Mouse (Mus musculus) gastrocnemius, postnatal 14 days (tissue): ENCODE results near the gene Trpd52l3. TPM values are rescaled to one million over a fixed set of nuclear protein-coding genes. Genes with fewer than 3 reads are reported as not detected.
A peak's percentile ranks its signal among the peaks of the same experiment; 100 is the strongest.
"Not testable (repeated sequence)": the region's sequence is repeated elsewhere in the genome, so short reads cannot be mapped to it uniquely, and the experiment has no call there.

Experiments used
- DNase-seq: peaks from one replicate; pipeline ENCODE4 v3.0.0; 2021; ENCODE audit warnings: mixed read lengths
- intact Hi-C: fragments of 180-260 bp; cut with DNase I; formaldehyde crosslinking; loops from one replicate; pipeline ENCODE4 v1.15.1; 2025; ENCODE audit warnings: low total_unique reads
- total RNA-seq, 2 experiments: library from RNA; stranded (reverse); gene quantifications; 2 replicates each; pipeline ENCODE4 v1.2.3; 2021

Gene Trpd52l3
- total RNA-seq, 2 experiments from 2014 or later = not detected

GRCm38 (mm10) chr19:30023419-30023818 is 19.8 kb downstream of the Trpd52l3 start:
- intact Hi-C loops = loop anchor here (10.0 kb wide), 1 partner anchor 79 kb away; no protein-coding TSS in a partner anchor
- DNase-seq = not testable (repeated sequence)

DNA sequence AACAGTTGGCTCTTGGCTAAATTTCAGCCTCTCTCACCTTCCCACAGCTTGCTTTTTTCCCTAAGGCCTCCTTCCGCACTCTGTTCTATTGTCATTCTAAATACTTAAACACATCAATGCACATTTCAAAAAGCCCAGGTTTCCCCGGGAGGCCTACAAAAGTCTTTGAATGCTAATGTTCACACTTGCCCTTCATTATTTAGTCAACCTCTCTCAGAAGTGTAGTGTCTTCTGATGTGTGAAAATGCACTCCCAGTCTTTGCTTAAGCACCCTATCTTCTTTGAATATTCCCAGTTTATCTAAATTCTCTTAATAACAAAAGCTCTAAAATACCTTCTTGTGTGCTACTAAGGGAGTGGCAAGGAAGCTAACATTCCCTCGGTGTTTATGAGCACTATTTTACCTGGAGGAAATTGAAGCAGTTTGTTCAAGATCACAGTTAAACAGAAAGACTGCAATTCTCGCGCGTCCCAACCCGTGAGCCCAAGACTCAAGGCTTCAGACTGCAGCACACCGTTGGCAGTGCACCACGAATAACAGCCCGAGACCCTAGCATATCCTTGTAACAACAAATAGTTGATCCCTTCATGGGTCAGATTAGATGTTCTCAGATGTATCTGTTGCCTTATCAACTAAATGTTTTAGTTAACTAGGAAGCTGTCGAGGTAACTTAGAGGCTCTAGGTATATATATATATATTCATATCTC is 25.6 kb downstream of the Trpd52l3 start:
- intact Hi-C loops = loop anchor here (10.0 kb wide), 1 partner anchor 84 kb away; no protein-coding TSS in a partner anchor
- DNase-seq = no peak

- intact Hi-C loops = loop anchor here (10.0 kb wide), 1 partner anchor 85 kb away; no protein-coding TSS in a partner anchor
- peak; percentile 97 for DNase-seq
Measured at GRCm38 (mm10) chr19:30029894-30030635, 26.5 kb downstream of the Trpd52l3 start, which contains the start of gene Uhrf2. Uhrf2 (plus strand) TSS chr19:30030513.

GRCm38 (mm10) chr19:30030636-30031467 is 27.3 kb downstream of the Trpd52l3 start:
- peak; percentile 11 for DNase-seq
- intact Hi-C loops = no loop called here

- DNase-seq = no peak
- intact Hi-C loops = no loop called here
Measured at GRCm38 (mm10) chr19:30031468-30031931, 27.9 kb downstream of the Trpd52l3 start.

DNA sequence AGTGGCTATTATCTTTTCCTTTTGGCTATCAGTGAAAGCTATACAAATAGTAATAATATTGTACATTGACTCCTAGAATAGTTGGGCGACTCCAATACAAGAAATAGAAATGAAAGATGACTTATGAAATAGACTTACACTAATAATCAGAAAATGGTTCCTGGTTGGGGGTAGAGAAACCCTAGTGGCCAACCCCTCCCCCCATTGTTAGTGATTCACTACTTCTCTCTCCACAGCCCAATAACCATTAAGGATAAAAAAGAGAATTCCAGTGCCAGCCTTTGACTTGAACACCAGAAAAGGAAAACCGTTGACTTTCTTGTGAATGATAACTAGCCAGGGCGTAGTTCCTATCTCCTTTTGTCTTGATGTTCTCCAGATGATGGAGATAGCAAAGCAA is 28.6 kb downstream of the Trpd52l3 start:
- DNase-seq = no peak
- intact Hi-C loops = no loop called here

DNA sequence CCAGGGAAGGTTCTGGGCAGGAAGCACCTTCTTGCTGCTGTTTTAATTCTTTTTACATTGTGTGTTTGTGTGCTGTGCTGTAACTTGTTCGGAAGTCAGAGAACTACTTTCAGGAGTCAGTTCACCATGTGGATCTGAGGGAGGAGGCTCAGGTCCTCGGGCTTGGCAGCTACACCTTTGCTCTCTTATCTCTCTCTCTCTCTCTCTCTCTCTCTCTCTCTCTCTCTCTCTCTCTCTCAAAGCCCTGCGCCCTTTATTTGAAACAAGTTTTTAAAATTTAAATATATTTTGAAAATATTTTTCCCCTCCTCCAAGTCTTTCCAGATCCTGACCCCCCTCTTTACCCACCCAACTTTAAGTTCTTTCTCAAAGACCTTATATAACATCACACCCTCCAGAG is 31.8 kb downstream of the Trpd52l3 start:
- no peak for DNase-seq
- intact Hi-C loops = no loop called here

DNA sequence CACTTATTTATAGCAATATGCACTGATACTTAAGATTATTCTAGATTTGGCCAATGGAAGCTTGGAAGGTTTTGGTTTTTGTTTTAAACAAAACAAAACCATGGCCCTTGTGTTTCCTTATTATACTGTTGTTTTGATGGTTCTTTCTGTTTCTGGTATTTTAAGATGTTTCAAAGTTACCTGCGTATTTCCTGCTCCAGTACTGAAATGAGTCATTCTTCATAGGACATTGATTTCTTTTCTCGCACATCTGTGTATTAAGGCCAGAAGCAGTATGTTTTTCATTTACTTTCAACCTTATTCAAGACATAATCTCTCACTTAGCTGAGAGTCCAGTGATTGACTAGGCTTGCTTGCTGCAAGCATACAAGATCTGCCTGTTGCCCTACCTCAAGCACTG is 40.1 kb downstream of the Trpd52l3 start:
- DNase-seq = no peak
- intact Hi-C loops = no loop called here

- DNase-seq = no peak
- intact Hi-C loops = no loop called here
Measured at GRCm38 (mm10) chr19:30044630-30045029, 41.0 kb downstream of the Trpd52l3 start.

DNA sequence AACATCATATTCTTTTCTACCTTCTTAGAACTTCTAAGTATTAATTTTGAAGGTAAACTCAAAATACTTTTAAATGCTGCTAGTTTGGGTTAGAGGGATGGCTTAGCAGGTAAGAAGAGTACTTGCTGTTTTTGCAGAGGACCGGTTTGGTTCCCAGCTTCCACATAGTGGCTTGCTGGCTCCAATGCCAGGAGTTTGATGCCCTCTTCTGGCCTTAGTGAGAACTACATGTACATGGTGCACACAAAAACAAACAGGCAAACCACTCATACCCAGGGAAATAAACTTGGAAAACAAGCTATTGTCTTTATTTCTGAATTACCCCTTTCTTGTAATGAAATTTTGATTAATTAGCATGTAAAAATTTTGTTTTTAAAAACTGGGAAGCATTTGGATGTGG is 42.3 kb downstream of the Trpd52l3 start:
- intact Hi-C loops = no loop called here
- DNase-seq = no peak

GRCm38 (mm10) chr19:30050584-30050983 is 47.0 kb downstream of the Trpd52l3 start:
- intact Hi-C loops = no loop called here
- no peak for DNase-seq

- intact Hi-C loops = no loop called here
- DNase-seq = no peak
Measured at GRCm38 (mm10) chr19:30051479-30051878, 47.9 kb downstream of the Trpd52l3 start.

- intact Hi-C loops = no loop called here
- DNase-seq = no peak
Measured at GRCm38 (mm10) chr19:30054218-30054617, 50.6 kb downstream of the Trpd52l3 start.

Other genes starting within 250 kb of the Trpd52l3 start
- gene 9930021J03Rik, start 197.8 kb upstream of the Trpd52l3 start, total RNA-seq = 10 to 100 TPM in 1 of 2 experiments, 1 to 10 TPM in 1; 8.8 to 11.0 TPM
- gene Ranbp6, start 190.8 kb upstream of the Trpd52l3 start, total RNA-seq = 1 to 10 TPM; 8.0 to 8.1 TPM
- gene Il33, start 78.7 kb upstream of the Trpd52l3 start, total RNA-seq = 1 to 10 TPM; 5.1 to 6.9 TPM
- gene Uhrf2, start 26.7 kb downstream of the Trpd52l3 start, total RNA-seq = 10 to 100 TPM; 14.1 to 15.1 TPM
- gene Gldc, start 171.6 kb downstream of the Trpd52l3 start, total RNA-seq = under 1 TPM; 0.11 to 0.21 TPM
- gene Mbl2, start 229.2 kb downstream of the Trpd52l3 start, total RNA-seq = not detected